ENCODE assay signal across 24 mouse cellular contexts in the genomic region with DNA sequence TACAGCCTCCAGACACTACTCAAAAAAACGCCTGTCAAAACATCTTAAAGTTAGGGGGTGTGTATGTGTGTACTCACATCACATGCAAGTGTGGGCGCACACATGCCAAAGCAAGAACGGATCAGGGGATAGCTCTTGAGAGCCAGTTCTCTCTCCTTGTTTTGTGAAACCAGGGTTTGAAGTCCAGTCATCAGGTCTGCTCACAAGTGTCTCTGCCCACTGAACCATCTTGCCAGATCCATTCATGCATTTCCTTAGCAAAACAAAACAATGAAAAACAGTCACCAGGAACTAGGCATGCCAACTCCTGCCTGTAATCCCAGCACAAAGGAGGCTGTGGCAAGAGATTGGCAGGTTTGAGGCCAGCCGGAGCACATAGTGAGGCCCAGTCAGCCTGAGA. TPM values are rescaled to one million over a fixed set of nuclear protein-coding genes. Genes with fewer than 3 reads are reported as not detected.
A peak's percentile ranks its signal among the peaks of the same experiment; 100 is the strongest.
DNase-seq lines count a peak whose midpoint lies in the region; ATAC-seq and TF ChIP-seq lines count a peak whose summit lies in the region.
"Had no signal": no experiment of that assay in that cellular context is flagged by ENCODE, and none has a peak within 500 bp of the region (broad histone marks: within the 10 kb centered on the region; RNA-seq: fewer than 3 reads in every experiment).

No protein-coding gene starts in this region.

- ATAC-seq in kidney, embryonic 14.5 days (ENCODE audit: low FRiP score, low TSS enrichment): no peak
- ATAC-seq in kidney, postnatal 0 days (replicated peaks; ENCODE audit: low FRiP score, low read depth): 0 out of 2 replicates have a peak, but pooled peaks have one; percentile 29
- ATAC-seq in lung, postnatal 0 days: no peak
- no peak for ATAC-seq in megakaryocyte progenitor cell, adult 5-6 weeks (replicated peaks; ENCODE audit: poor library complexity)
- ATAC-seq: activated CD4-positive, CD25-positive, alpha-beta regulatory T cell, adult 4 months; forebrain, embryonic 13.5 days; Patski had no signal

- TF ChIP-seq CTCF in kidney, postnatal 0 days (IDR thresholded peaks at IDR 0.05; ENCODE audit: low read depth): no peak
- TF ChIP-seq CTCF in lung, postnatal 0 days (IDR thresholded peaks at IDR 0.05): no peak
- no peak for TF ChIP-seq CTCF in lung, adult 2 months (IDR thresholded peaks at IDR 0.05; ENCODE audit: insufficient read depth, low read length)

- H3K4me3 ChIP-seq in kidney, embryonic 14.5 days (ENCODE audit: low read length): no peak overlapping the region
- no peak overlapping the region for H3K4me3 ChIP-seq in kidney, postnatal 0 days (replicated peaks; ENCODE audit: low read depth, low read length)
- no peak overlapping the region for H3K4me3 ChIP-seq in lung, postnatal 0 days (ENCODE audit: low read depth, low read length)
- no peak overlapping the region for H3K4me3 ChIP-seq in lung, adult 2 months (replicated peaks; ENCODE audit: extremely low read depth, low read depth, low read length)
- H3K4me3 ChIP-seq: embryonic facial prominence, embryonic 13.5 days; forebrain, embryonic 13.5 days; heart, embryonic 10.5 days; hindbrain, embryonic 12.5 days had no signal

- no peak overlapping the region for H3K4me2 ChIP-seq in kidney, embryonic 14.5 days (replicated peaks; ENCODE audit: low read depth, low read length)
- H3K4me2 ChIP-seq in kidney, postnatal 0 days (ENCODE audit: low read length): no peak overlapping the region
- H3K4me2 ChIP-seq in lung, postnatal 0 days (replicated peaks; ENCODE audit: low read depth, low read length): no peak overlapping the region
- H3K4me2 ChIP-seq: embryonic facial prominence, embryonic 13.5 days; forebrain, embryonic 13.5 days; hindbrain, embryonic 12.5 days had no signal

- no peaks in the 10 kb centered on the region for H3K4me1 ChIP-seq in kidney, embryonic 14.5 days (ENCODE audit: control insufficient read depth, insufficient read depth, low read length)
- no peaks in the 10 kb centered on the region for H3K4me1 ChIP-seq in kidney, postnatal 0 days (replicated peaks; ENCODE audit: insufficient read depth, low read length)
- no peaks in the 10 kb centered on the region for H3K4me1 ChIP-seq in lung, postnatal 0 days (ENCODE audit: insufficient read depth, low read depth, low read length)
- H3K4me1 ChIP-seq in lung, adult 2 months (ENCODE audit: control insufficient read depth, insufficient read depth, low read length): no peaks in the 10 kb centered on the region
- H3K4me1 ChIP-seq: embryonic facial prominence, embryonic 13.5 days; heart, embryonic 10.5 days; hindbrain, embryonic 12.5 days had no signal

- H3K27me3 ChIP-seq in kidney, embryonic 14.5 days (ENCODE audit: control insufficient read depth, insufficient read depth, low read length): no peaks in the 10 kb centered on the region
- H3K27me3 ChIP-seq in kidney, postnatal 0 days (ENCODE audit: insufficient read depth, low read length): no peaks in the 10 kb centered on the region
- H3K27me3 ChIP-seq in lung, postnatal 0 days (replicated peaks; ENCODE audit: insufficient read depth, low read length): no peaks in the 10 kb centered on the region
- H3K27me3 ChIP-seq: CH12.LX; embryonic facial prominence, embryonic 13.5 days; forebrain, embryonic 13.5 days; hindbrain, embryonic 12.5 days; Patski had no signal

- peaks cover 13% of the 10 kb centered on the region; the same call in 1 of the 2 replicates for H3K36me3 ChIP-seq in kidney, embryonic 14.5 days (ENCODE audit: control insufficient read depth, insufficient read depth, low read length)
- H3K36me3 ChIP-seq in kidney, postnatal 0 days (ENCODE audit: insufficient read depth, low read length): peaks cover 5% of the 10 kb centered on the region; the same call in 1 of the 2 replicates
- H3K36me3 ChIP-seq in lung, postnatal 0 days (ENCODE audit: insufficient read depth, low read length): no peaks in the 10 kb centered on the region

- no peak for TF ChIP-seq POLR2A in lung, adult 2 months (IDR thresholded peaks at IDR 0.05; ENCODE audit: borderline replicate concordance, extremely low read depth, low read depth, low read length)

- WGBS in kidney, embryonic 14.5 days: 88% methylated on average over 4 of the region's 4 CpGs
- WGBS in kidney, postnatal 0 days: 82% methylated on average over 4 of the region's 4 CpGs
- 86% methylated on average over 4 of the region's 4 CpGs for WGBS in lung, postnatal 0 days
- WGBS in lung, adult 2 months: 82% methylated on average over 4 of the region's 4 CpGs

- H3K27ac ChIP-seq in kidney, embryonic 14.5 days (ENCODE audit: low read depth, low read length): no peak overlapping the region
- H3K27ac ChIP-seq in kidney, postnatal 0 days: no peak overlapping the region
- H3K27ac ChIP-seq in lung, postnatal 0 days (ENCODE audit: low read length): no peak overlapping the region
- H3K27ac ChIP-seq: embryonic facial prominence, embryonic 13.5 days; forebrain, embryonic 13.5 days; heart, embryonic 10.5 days; hindbrain, embryonic 12.5 days had no signal

- DNase-seq in kidney, adult 11 months: peak; percentile 71
- DNase-seq in kidney, adult 8-10 months: peak; percentile 63 to 71
- DNase-seq in kidney, postnatal 0 days (ENCODE audit: low spot score): no peak
- DNase-seq in kidney, postnatal 36 days: peak; percentile 73 to 87
- no peak for DNase-seq in lung, postnatal 0 days (ENCODE audit: low spot score)
- DNase-seq in lung, adult 2 months: no peak
- DNase-seq: adrenal gland, postnatal 14 days; cerebellum, adult 18-20 months; cerebellum, adult 9-11 months; cerebellum, postnatal 36 days; gastrocnemius, postnatal 36 days; heart, adult 11 months; heart, postnatal 10 days; heart, postnatal 4 days had no signal

- H3K9me3 ChIP-seq in kidney, embryonic 14.5 days (ENCODE audit: control insufficient read depth, low read length): no peaks in the 10 kb centered on the region
- no peaks in the 10 kb centered on the region for H3K9me3 ChIP-seq in kidney, postnatal 0 days (replicated peaks; ENCODE audit: low read length)
- no peaks in the 10 kb centered on the region for H3K9me3 ChIP-seq in lung, postnatal 0 days (ENCODE audit: low read length)
- H3K9me3 ChIP-seq: embryonic facial prominence, embryonic 13.5 days; forebrain, embryonic 13.5 days; heart, embryonic 10.5 days; hindbrain, embryonic 12.5 days had no signal

- no peak for TF ChIP-seq EP300 in lung, postnatal 0 days (IDR thresholded peaks at IDR 0.05)

- no peak overlapping the region for H3K9ac ChIP-seq in kidney, embryonic 14.5 days (ENCODE audit: low read depth, low read length)
- H3K9ac ChIP-seq in kidney, postnatal 0 days (ENCODE audit: low read depth, low read length): no peak overlapping the region
- H3K9ac ChIP-seq in lung, postnatal 0 days (replicated peaks; ENCODE audit: low read depth): no peak overlapping the region
- H3K9ac ChIP-seq: embryonic facial prominence, embryonic 13.5 days; forebrain, embryonic 13.5 days; hindbrain, embryonic 12.5 days had no signal

RNA-seq across cellular contexts. Expression of a gene that starts 35.5 kb away (rescaled TPM):
- not detected in 2 replicates for polyA plus RNA-seq in kidney, embryonic 14.5 days (2014; fragmentation: Nextera tagmentation; extraction: Ambion mirVana)
- 0.26 TPM in 1 of 2 replicates, not detected in the other for polyA plus RNA-seq in kidney, postnatal 0 days (2015; fragmentation: Nextera tagmentation; extraction: Ambion mirVana)
- polyA plus RNA-seq in lung, postnatal 0 days (2015; fragmentation: Nextera tagmentation; extraction: Ambion mirVana): 0.20 and 0.29 TPM in 2 replicates
- 0.52 and 6.7 TPM in 2 replicates for polyA plus RNA-seq in lung, adult 2 months (2012; rRNA removed)
- total RNA-seq in megakaryocyte progenitor cell, adult 5-6 weeks (2015): not detected in 2 replicates
- not detected in 2 replicates for total RNA-seq in megakaryocyte progenitor cell, adult 5-6 weeks (2017)
- total RNA-seq: adrenal gland, postnatal 14 days; CH12.LX; heart, postnatal 4 days had no signal
- polyA plus RNA-seq: activated CD4-positive, CD25-positive, alpha-beta regulatory T cell, adult 4 months; forebrain, embryonic 13.5 days; heart, embryonic 10.5 days; heart, embryonic 14.5 days had no signal

RNA-seq across cellular contexts. Expression of a gene that starts 36.2 kb away (rescaled TPM):
- 9.8 and 13.2 TPM in 2 replicates for polyA plus RNA-seq in kidney, embryonic 14.5 days (2014; fragmentation: Nextera tagmentation; extraction: Ambion mirVana)
- 8.1 and 8.5 TPM in 2 replicates for polyA plus RNA-seq in kidney, postnatal 0 days (2015; fragmentation: Nextera tagmentation; extraction: Ambion mirVana)
- polyA plus RNA-seq in lung, postnatal 0 days (2015; fragmentation: Nextera tagmentation; extraction: Ambion mirVana): 7.1 and 8.1 TPM in 2 replicates
- polyA plus RNA-seq in lung, adult 2 months (2012; rRNA removed): 12.1 and 13.3 TPM in 2 replicates
- total RNA-seq in megakaryocyte progenitor cell, adult 5-6 weeks (2015): 6.2 and 10.3 TPM in 2 replicates
- 4.4 and 8.7 TPM in 2 replicates for total RNA-seq in megakaryocyte progenitor cell, adult 5-6 weeks (2017)

RNA-seq across cellular contexts. Expression of a gene that starts 38.5 kb away (rescaled TPM):
- polyA plus RNA-seq in kidney, embryonic 14.5 days (2014; fragmentation: Nextera tagmentation; extraction: Ambion mirVana): 319 and 349 TPM in 2 replicates
- polyA plus RNA-seq in kidney, postnatal 0 days (2015; fragmentation: Nextera tagmentation; extraction: Ambion mirVana): 355 and 383 TPM in 2 replicates
- 220 and 221 TPM in 2 replicates for polyA plus RNA-seq in lung, postnatal 0 days (2015; fragmentation: Nextera tagmentation; extraction: Ambion mirVana)
- polyA plus RNA-seq in lung, adult 2 months (2012; rRNA removed): 95.7 and 96.6 TPM in 2 replicates
- total RNA-seq in megakaryocyte progenitor cell, adult 5-6 weeks (2015): 468 and 477 TPM in 2 replicates
- 395 and 402 TPM in 2 replicates for total RNA-seq in megakaryocyte progenitor cell, adult 5-6 weeks (2017)

Comparison
In these comparisons a context has a peak if more than half of its experiments do, and no peak if none do; other contexts are left out.
1. DNase-seq: peak in kidney, adult 11 months (single experiment), kidney, adult 8-10 months (2 of 2) and kidney, postnatal 36 days (2 of 2); none in kidney, postnatal 0 days (single experiment), lung, postnatal 0 days (single experiment) and lung, adult 2 months (single experiment).